Mouse (Mus musculus): ENCODE measurements around the gene Vps26a. TPM values are rescaled to one million over a fixed set of nuclear protein-coding genes. Genes with fewer than 3 reads are reported as not detected.

Vps26a gene
- polyA plus RNA-seq, 1 experiment from 2014 or later, result 73.5 TPM

DNA sequence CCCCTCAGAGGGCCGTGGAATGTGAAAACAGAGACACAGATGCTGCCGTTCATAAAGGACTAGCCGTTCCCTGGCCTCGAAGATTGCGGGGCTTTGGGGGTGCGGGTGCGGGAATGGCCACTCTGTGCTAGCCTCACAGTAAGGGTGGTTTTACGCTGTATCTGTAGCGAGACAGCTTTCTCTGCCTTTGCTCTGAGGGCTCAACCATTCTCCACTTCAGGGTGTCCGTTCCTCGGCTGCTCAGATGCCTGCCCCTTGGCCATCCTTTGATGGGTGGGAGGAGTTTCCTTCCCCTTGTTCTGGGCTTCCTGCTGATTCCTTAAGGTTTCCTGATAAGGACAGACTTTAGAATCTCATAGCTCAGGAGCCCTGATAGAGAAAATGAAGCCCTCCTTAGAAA lies 21.9 kb upstream of the Vps26a start:
- Histone ChIP-seq H3K9me3 (no peaks in the 10 kb centered on the region), H3K36me3 (no peaks in the 10 kb centered on the region), H3K27ac (peak overlapping the region; percentile 41), H3K4me3 (replicated peaks) (peak overlapping the region; percentile 29), H3K4me2 (peak overlapping the region; percentile 56), H3K27me3 (replicated peaks) (no peaks in the 10 kb centered on the region; the same call in 1 of the 2 replicates), H3K4me1 (peaks cover 5% of the 10 kb centered on the region; the same call in 1 of the 2 replicates), H3K9ac (no peak overlapping the region)
- ATAC-seq (ENCODE audit: insufficient read depth, low FRiP score, low read depth), result no peak
- WGBS, result 5% methylated on average over 11 of the region's 11 CpGs

DNA sequence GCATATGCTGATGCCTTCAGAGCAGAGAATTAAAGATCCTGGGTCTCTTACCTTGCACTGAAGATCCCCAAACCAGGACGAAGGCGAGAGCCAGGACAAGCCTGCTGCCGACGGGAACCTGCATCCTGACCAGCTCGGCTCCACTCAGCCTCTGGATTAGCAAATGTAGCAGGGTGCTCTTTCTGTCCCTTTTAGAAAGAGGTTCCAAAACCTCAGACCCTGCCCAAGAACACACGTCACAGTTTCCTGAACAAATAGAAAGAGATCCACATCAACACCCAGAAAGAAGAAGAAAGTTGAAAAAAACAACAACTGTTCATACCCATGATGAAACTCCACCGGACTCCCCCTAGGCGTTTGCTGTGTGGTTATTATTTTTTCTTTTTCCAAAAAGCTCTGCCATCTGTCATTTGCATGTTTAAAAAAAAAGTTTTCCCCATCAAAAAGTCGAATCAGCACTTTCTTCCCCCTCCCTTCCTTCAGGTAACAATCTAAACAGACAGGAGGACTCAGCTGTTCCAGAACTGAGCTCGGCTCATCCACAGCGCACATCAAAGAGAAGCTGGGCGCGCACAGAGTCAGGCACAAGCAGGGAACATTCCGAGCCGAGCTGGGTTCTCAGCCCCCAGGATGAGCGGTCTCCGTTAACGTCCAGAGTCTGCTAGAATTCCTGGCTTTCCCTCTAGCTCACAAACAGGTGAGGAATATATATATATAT lies 21.1 kb upstream of the Vps26a start:
- H3K4me1 ChIP-seq, result peaks cover 5% of the 10 kb centered on the region; the same call in 1 of the 2 replicates
- ATAC-seq (ENCODE audit: insufficient read depth, low FRiP score, low read depth), result no peak
- H3K27me3 ChIP-seq (replicated peaks), result no peaks in the 10 kb centered on the region; the same call in 1 of the 2 replicates
- H3K36me3 ChIP-seq, result no peaks in the 10 kb centered on the region
- no peak overlapping the region for H3K9ac ChIP-seq
- 0 out of 2 replicates have a peak overlapping the region, but pooled peaks have one; percentile 21 for H3K27ac ChIP-seq
- H3K9me3 ChIP-seq, result no peaks in the 10 kb centered on the region
- H3K4me3 ChIP-seq (replicated peaks), result peak overlapping the region; percentile 29
- 11% methylated on average over 18 of the region's 18 CpGs for WGBS
- H3K4me2 ChIP-seq, result peak overlapping the region; percentile 56

DNA sequence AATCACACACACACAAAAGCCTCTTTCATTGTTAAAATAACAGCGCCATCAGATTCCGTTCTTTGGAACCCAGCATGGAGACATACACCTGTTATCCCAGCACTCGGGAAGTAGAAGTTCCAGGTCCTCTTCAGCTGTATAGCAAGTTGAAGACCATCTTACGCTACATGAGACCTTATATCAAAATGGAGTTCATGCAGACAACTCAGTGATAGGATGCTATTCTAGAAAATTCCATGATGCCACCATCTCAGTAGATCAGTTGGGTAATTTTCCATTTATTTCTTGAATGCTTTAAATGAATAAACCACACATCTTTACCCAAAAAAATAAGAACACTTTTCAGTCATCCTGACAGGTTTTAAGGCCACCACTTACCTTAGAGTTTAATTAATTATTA lies 20.5 kb upstream of the Vps26a start:
- peaks cover 5% of the 10 kb centered on the region; the same call in 1 of the 2 replicates for H3K4me1 ChIP-seq
- no peaks in the 10 kb centered on the region; the same call in 1 of the 2 replicates for H3K27me3 ChIP-seq (replicated peaks)
- no peak for ATAC-seq (ENCODE audit: insufficient read depth, low FRiP score, low read depth)
- H3K4me3 ChIP-seq (replicated peaks), result no peak overlapping the region
- WGBS, result 87% methylated on average over 4 of the region's 4 CpGs
- H3K4me2 ChIP-seq, result no peak overlapping the region
- no peak overlapping the region for H3K9ac ChIP-seq
- no peaks in the 10 kb centered on the region for H3K36me3 ChIP-seq
- H3K9me3 ChIP-seq, result no peaks in the 10 kb centered on the region
- no peak overlapping the region for H3K27ac ChIP-seq

DNA sequence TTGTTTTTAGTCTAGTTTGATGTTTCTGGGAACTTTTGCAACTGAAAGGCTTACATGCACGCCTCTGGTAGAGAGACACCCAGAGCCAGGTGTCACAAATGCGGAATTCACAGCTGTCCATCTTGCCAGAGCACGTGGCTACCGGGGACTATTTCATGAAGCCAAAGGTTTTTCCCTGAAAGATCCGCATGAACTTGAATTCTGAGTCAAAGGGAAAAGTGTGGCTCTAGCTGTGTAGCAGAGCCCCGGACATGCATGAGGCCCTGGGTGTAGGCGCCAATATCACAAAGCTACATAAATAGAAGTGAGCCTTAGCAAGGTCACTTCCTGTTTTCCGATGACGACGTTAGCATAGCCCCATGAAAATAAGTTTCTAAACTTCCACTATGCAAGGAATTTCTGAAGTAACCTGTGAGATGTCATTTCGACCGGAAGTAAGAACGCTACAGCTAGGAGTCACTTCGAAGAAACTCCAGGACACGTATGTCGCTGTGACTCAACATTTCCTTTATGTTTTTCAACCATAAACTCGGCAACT lies 19.5 kb upstream of the Vps26a start:
- 71% methylated on average over 17 of the region's 17 CpGs for WGBS
- H3K36me3 ChIP-seq, result no peaks in the 10 kb centered on the region
- H3K4me1 ChIP-seq, result peaks cover 5% of the 10 kb centered on the region; the same call in 1 of the 2 replicates
- no peak overlapping the region for H3K4me2 ChIP-seq
- no peaks in the 10 kb centered on the region for H3K9me3 ChIP-seq
- H3K27ac ChIP-seq, result 0 out of 2 replicates have a peak overlapping the region, but pooled peaks have one; percentile 11
- H3K27me3 ChIP-seq (replicated peaks), result no peaks in the 10 kb centered on the region; the same call in 1 of the 2 replicates
- no peak for ATAC-seq (ENCODE audit: insufficient read depth, low FRiP score, low read depth)
- no peak overlapping the region for H3K9ac ChIP-seq
- no peak overlapping the region for H3K4me3 ChIP-seq (replicated peaks)

DNA sequence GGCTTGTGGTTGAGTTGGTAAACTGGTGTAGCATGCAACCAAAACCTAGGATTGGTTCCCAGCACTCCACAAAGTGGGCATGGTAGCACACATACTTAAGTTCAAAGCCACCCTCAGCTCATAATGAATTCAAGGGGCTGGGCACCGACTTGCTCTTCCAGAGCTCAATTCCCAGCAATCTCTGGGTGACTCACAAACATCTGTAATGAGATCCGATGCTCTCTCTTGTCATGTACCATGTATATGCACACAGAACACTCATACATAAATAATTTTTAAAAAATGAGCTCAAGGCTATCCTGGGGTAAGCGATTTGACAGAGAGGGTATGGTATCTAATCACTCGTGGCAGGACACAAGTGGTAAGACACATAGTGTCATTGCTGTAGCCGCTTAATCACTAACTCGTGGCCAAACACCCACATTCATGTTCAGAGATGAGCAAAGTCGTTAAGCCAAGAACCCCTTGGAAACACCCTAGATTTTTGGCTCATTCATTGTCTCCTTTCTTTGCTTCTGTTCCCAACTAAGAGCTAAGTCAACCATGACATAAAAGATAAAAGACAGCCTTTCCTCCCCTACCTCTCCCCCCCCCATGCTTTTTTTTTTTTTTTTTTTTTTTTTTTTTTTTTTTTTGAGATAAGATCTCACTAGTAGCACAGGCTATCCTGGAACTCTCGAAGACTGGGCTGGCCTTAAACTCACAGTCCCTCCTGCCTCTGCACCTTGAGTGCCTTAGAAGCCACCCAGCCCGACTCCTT lies 18.8 kb upstream of the Vps26a start:
- Histone ChIP-seq H3K27me3 (replicated peaks) (no peaks in the 10 kb centered on the region; the same call in 1 of the 2 replicates), H3K9me3 (no peaks in the 10 kb centered on the region), H3K4me3 (replicated peaks) (no peak overlapping the region), H3K4me1 (peaks cover 5% of the 10 kb centered on the region; the same call in 1 of the 2 replicates), H3K36me3 (no peaks in the 10 kb centered on the region), H3K4me2 (no peak overlapping the region), H3K27ac (0 out of 2 replicates have a peak overlapping the region, but pooled peaks have one; percentile 11), H3K9ac (no peak overlapping the region)
- WGBS, result 78% methylated on average over 9 of the region's 9 CpGs
- no peak for ATAC-seq (ENCODE audit: insufficient read depth, low FRiP score, low read depth)

DNA sequence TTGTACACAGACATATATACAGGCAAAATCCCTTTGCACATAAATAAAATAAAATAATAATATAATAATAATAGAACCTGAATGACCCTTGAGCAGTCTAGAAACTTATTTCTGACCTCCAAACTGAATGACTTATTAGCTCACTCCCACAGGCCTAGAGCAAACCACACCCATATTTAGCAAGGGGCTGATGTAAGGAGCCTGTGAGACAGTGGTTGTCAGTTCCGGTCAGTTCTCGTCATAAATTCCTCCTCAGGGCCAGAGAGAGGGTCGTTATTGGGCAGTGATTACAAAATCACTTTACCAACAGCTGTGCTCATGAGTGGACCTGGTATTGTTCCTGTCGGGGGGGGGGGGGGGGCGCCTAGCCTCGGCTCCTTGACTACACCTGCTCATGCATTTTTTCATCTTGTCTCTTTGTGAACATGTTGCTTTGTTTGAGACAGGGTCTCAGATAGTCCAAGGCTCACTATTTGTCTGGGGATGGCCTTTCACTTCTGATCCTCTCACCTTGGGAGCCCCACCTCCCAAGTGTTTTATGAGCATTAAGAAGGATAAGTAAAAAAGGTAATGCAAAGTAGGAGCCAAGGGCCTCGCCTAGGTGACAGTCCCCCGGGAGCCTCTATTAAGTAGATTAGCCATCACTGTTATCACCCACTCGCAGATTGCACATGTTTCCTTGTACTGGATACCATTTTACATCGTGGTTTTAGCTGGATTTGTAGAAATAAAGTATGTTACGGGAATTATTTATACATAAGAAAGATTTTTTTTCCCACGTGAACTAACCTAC lies 17.4 kb upstream of the Vps26a start:
- WGBS, result 62% methylated on average over 12 of the region's 12 CpGs
- Histone ChIP-seq H3K36me3 (no peaks in the 10 kb centered on the region), H3K9me3 (no peaks in the 10 kb centered on the region), H3K9ac (no peak overlapping the region), H3K4me2 (no peak overlapping the region), H3K27ac (no peak overlapping the region), H3K4me1 (peaks cover 5% of the 10 kb centered on the region; the same call in 1 of the 2 replicates), H3K4me3 (replicated peaks) (no peak overlapping the region), H3K27me3 (replicated peaks) (no peaks in the 10 kb centered on the region; the same call in 1 of the 2 replicates)
- no peak for ATAC-seq (ENCODE audit: insufficient read depth, low FRiP score, low read depth)

DNA sequence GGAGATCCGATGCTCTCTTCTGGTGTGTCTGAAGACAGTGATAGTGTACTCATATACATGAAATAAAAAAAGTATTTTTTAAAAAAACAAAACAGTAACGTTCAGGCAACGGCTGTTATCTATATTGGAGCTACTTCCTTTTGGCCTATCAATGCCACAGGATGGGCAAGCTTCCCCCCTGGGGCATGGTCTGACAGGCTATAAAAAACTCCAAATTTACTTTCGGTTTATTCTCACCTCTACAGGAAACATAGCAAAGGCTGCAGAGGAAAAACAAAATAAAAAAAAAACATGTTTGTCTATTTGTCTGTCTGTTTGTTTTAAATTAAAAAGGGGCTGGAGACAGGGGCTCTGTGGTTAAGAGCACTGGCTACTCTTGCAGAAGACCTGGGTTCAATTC lies 16.7 kb upstream of the Vps26a start:
- Histone ChIP-seq H3K4me1 (peaks cover under 1% of the 10 kb centered on the region; the same call in 1 of the 2 replicates), H3K27me3 (replicated peaks) (no peaks in the 10 kb centered on the region; the same call in 1 of the 2 replicates), H3K27ac (no peak overlapping the region), H3K9me3 (no peaks in the 10 kb centered on the region), H3K4me3 (replicated peaks) (no peak overlapping the region), H3K9ac (no peak overlapping the region), H3K36me3 (no peaks in the 10 kb centered on the region), H3K4me2 (no peak overlapping the region)
- no peak for ATAC-seq (ENCODE audit: insufficient read depth, low FRiP score, low read depth)
- 65% methylated on average over 4 of the region's 4 CpGs for WGBS

DNA sequence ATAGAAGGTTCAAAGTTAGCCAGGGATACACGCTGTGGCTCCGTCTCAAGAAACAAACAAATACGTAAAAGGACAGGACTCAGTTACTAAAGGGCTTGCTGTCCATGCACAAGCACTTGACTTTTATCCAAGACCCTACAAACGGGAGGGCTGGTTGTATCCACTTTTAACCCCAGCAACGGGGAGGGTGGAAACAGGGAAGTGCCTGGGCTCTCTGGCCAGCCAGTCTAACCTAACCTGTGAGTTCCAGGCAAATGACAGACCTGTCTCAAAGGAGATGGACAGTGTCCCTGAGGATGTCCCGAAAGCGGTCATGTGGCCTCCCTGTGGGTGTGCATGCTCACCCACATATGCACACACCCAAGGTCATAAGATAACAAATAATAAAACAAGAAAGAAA lies 15.3 kb upstream of the Vps26a start:
- ATAC-seq (ENCODE audit: insufficient read depth, low FRiP score, low read depth), result no peak

DNA sequence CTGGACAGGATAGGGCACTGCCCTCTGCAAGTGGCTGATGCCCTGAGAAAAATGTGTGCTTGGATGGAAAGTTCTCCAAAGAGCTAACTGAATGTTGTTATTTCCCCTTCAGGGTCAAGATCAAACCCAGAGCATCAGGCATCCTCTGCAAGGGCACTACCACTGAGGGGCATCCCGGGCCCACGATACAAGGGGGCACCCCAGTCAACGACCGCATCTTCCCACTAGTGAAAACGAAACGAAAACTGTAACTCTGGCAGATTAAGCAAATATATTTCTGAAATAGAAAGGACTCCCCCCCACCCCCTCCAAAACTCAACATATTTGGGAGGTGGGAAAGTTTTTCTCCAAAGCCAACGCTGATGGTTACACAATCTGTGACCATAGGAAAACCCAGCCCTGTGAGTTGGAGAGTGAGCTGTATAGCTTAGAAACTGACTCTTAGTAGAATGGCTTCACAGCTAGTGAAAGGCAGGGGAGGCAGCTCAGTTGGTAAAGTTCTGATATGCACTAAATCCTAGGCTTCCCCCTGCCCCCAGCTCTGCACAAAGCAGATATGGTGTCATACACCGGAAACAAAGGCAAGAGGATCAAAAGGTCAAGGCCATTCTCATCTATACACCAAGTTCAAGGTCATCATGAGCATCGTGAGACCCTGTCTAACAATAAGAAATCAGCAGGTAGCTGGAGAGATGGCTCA lies 14.5 kb upstream of the Vps26a start:
- Histone ChIP-seq H3K9ac (no peak overlapping the region), H3K36me3 (no peaks in the 10 kb centered on the region), H3K9me3 (no peaks in the 10 kb centered on the region), H3K27ac (no peak overlapping the region), H3K4me3 (replicated peaks) (no peak overlapping the region), H3K27me3 (replicated peaks) (no peaks in the 10 kb centered on the region), H3K4me2 (no peak overlapping the region), H3K4me1 (no peaks in the 10 kb centered on the region)
- 85% methylated on average over 9 of the region's 9 CpGs for WGBS
- no peak for ATAC-seq (ENCODE audit: insufficient read depth, low FRiP score, low read depth)

More for the DNA sequence above, 15.3 kb upstream of the Vps26a start:
- WGBS, result 78% methylated on average over 7 of the region's 7 CpGs
- no peak overlapping the region for H3K4me3 ChIP-seq (replicated peaks)
- no peak overlapping the region for H3K9ac ChIP-seq
- H3K4me2 ChIP-seq, result no peak overlapping the region
- H3K27ac ChIP-seq, result no peak overlapping the region
- H3K9me3 ChIP-seq, result no peaks in the 10 kb centered on the region
- H3K27me3 ChIP-seq (replicated peaks), result no peaks in the 10 kb centered on the region
- no peaks in the 10 kb centered on the region for H3K36me3 ChIP-seq
- H3K4me1 ChIP-seq, result no peaks in the 10 kb centered on the region

DNA sequence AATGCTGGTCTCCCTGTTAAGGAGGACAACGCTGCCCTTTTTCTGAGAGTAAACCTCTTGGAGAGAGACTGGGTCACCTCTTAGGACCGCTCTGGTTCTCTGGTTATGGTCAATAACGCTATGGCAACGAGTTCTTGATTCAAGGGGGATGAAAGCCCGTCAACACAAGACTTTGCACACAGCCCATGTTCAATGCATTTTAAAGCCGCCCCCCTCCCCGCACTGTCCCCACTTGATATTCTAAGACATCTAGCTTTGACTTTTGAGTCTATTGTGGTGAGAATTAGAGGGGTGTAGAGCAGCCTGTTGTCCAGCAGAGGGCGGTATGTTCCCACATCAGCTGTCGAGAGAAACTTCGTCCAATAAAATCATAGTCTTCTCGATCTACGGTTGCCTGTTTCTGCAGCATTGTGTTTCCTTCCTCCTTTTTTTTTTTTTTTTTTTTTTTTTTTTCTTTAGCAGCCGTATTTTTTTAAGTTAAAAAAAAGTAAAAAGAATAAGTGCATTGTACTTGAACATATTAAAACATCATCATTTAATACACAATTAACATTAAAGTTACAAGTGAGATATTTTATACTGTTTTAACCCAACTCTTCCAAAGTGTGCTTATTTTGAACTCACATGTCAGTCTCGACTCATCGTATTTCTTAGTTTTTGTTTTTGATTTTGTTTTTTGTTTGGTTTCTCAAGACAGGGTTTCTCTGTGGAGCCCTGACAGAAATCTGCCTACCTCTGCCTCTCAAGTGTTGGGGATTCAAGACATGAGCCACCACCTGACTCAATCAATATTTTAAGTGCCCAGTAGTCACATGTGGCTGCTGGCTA lies 13.7 kb upstream of the Vps26a start:
- H3K27ac ChIP-seq, result no peak overlapping the region
- ATAC-seq (ENCODE audit: insufficient read depth, low FRiP score, low read depth), result no peak
- WGBS, result 21% methylated on average over 15 of the region's 15 CpGs

More for the DNA sequence above, 13.7 kb upstream of the Vps26a start:
- no peaks in the 10 kb centered on the region for H3K27me3 ChIP-seq (replicated peaks)
- H3K36me3 ChIP-seq, result no peaks in the 10 kb centered on the region
- no peaks in the 10 kb centered on the region for H3K9me3 ChIP-seq
- no peak overlapping the region for H3K4me3 ChIP-seq (replicated peaks)
- H3K4me2 ChIP-seq, result no peak overlapping the region
- no peak overlapping the region for H3K9ac ChIP-seq
- no peaks in the 10 kb centered on the region for H3K4me1 ChIP-seq

Data from stomach, embryonic 15.5 days (tissue).